Mouse (Mus musculus) central nervous system, embryonic 11.5 days (tissue): ENCODE measurements around the gene Ppig. TPM values are rescaled to one million over a fixed set of nuclear protein-coding genes. Genes with fewer than 3 reads are reported as not detected.

Source experiments
- polyA plus RNA-seq: library from polyadenylated mRNA; depleted of rRNA; stranded (reverse); fragments of >200 nt; gene quantifications from 2 replicates; pipeline ENCODE4 v1.2.3, GENCODE M21; 2012; rRNA removed

Ppig gene
- 35.4 and 43.0 TPM in 2 replicates for polyA plus RNA-seq

DNA sequence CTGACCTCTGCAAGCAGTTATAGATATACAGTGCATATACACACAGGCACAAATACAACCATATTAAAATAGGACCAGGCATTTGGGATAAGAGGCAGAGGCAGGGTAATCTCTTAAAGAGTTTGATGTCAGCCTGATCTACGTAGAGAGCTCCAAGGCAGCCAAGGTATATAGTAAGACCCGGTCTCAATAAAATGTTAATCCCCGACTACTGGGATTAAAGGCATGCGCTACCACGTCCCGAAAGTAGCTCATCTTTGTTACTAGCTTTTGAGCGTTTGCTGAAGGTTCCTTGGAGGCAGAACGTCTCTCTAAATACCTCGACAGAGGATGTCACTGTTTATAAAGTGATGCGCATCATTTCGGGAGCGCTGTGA lies at the start of gene Ppig:
Gene Ppig (plus strand): TSS at position 273 of the 377 bp plus-strand sequence.

DNA sequence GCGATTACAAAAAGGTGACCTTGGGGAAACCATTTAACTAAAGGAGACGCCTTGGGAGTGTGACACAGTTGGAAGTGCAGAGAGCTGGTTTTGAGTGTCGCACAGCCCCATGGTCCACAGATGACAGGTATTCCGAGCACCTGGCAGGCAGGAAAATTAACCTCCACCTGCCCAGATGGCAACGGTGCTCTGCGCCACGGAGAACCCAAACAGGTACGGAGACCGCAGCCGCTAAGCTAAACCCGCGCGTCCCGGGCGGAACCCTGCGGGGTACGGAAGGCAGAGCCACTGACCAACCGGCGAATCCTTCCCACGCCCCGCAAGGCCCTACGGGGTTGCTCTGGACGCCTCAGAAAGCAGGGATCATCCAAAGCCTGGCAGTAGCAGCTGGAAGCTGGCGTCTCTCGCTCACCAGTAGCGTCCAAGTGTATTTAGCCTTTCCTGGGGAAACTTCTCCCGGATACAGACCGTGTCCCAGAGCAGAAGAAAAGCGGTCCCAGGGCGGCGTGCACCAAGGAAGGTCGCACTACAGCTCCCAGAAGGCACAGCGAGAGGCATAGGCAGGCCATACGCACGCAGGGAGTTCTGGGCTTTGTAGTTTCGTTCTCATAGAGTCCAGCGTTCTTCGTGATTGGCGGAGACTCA lies 9.2 kb upstream of the Ppig start, which contains the start of gene Fastkd1:
Gene Fastkd1 (minus strand): TSS at position 536 of the 645 bp plus-strand sequence.

DNA sequence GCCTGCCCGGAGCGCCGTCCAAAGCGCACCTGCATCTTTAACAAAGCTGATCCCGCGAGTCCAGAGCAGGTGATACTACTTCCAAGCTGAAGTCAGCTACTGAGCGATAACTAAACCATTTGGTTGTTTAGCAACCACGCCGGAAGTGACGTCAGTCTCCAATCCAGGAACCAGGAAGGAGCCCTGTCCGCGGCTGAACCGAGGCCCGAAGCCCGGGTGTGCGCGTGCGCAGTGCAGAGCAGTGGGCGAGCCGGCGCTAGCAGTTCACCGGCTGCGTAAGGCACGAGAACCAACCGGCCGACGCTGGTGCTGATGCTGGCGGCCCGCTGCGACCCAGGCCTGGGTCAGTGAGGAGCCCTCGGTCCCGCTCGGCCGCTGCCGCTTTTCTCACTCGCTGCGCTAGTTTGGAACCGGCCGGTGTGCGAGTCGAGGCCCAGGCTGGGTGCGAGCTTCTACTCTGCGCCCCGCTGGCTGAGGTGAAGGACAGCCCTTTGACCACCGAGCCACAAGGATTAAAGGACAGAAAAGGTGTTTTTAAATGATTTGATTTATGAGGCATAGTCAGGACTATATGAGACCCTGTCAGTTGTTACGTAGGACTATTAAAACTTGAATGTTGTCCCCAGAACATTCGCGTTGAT lies 67.2 kb downstream of the Ppig start, which contains the start of the genes Ccdc173 and Phospho2:
Gene Ccdc173 (minus strand): TSS at position 147 of the 641 bp plus-strand sequence.
Gene Phospho2 (plus strand): TSS at position 195 of the 641 bp plus-strand sequence.

Other genes starting within 250 kb of the Ppig start
- 2.8 and 5.0 TPM in 2 replicates for gene Lrp2, start 136.5 kb upstream of the Ppig start, polyA plus RNA-seq
- 14.1 and 26.3 TPM in 2 replicates for gene Bbs5, start 75.4 kb upstream of the Ppig start, polyA plus RNA-seq
- gene Klhl41, start 52.4 kb upstream of the Ppig start, polyA plus RNA-seq = 0.56 and 4.9 TPM in 2 replicates
- 12.6 and 14.5 TPM in 2 replicates for gene Fastkd1, start 9.0 kb upstream of the Ppig start, polyA plus RNA-seq
- 5.0 and 8.8 TPM in 2 replicates for gene Ccdc173, start 67.0 kb downstream of the Ppig start, polyA plus RNA-seq
- 27.8 and 55.6 TPM in 2 replicates for gene Phospho2, start 67.1 kb downstream of the Ppig start, polyA plus RNA-seq
- gene Klhl23, start 99.4 kb downstream of the Ppig start, polyA plus RNA-seq = 19.9 and 29.1 TPM in 2 replicates
- gene Ssb, start 139.0 kb downstream of the Ppig start, polyA plus RNA-seq = 273 and 614 TPM in 2 replicates
- 12.6 and 16.6 TPM in 2 replicates for gene Mettl5, start 163.1 kb downstream of the Ppig start, polyA plus RNA-seq
- gene Ubr3, start 174.7 kb downstream of the Ppig start, polyA plus RNA-seq = 21.7 and 43.0 TPM in 2 replicates